In the genomic region with DNA sequence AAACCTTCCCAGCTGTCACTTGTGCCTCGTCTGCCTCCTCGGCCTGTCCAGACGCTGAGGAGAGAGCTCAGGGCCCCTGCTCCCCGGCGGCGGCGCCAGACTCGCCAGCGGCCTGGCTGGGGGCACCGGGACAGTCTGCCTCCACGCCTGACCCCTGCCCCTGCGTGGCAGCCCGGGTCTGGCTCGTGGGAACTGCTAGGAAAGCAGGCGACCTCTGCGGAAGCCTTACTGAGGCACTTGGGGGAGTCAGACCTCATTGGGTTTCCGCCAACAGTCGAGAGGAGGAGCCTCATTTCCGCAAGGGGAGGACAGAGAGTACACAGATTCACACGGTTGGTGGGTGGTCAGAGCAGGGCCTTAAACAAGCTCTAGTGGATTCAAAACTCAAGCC, we compare ENCODE assay signal across 9 mouse cellular contexts. TPM values are rescaled to one million over a fixed set of nuclear protein-coding genes. Genes with fewer than 3 reads are reported as not detected.
DNase-seq lines count a peak whose midpoint lies in the region; ATAC-seq and TF ChIP-seq lines count a peak whose summit lies in the region.
"Had no signal": no experiment of that assay in that cellular context is flagged by ENCODE, and none has a peak within 500 bp of the region (broad histone marks: within the 10 kb centered on the region; RNA-seq: fewer than 3 reads in every experiment).

No protein-coding gene starts in this region.

- no peak for TF ChIP-seq POLR2A in cerebellum, adult 2 months (IDR thresholded peaks at IDR 0.05; ENCODE audit: borderline replicate concordance, insufficient read depth, low read length)

- no peak for TF ChIP-seq CTCF in cerebellum, adult 2 months (IDR thresholded peaks at IDR 0.05; ENCODE audit: borderline replicate concordance, insufficient read depth, low read depth, low read length)
- TF ChIP-seq CTCF in intestine, postnatal 0 days (IDR thresholded peaks at IDR 0.05; ENCODE audit: low read depth): no peak

- H3K9me3 ChIP-seq in intestine, postnatal 0 days (ENCODE audit: control insufficient read depth): no peaks in the 10 kb centered on the region
- H3K9me3 ChIP-seq in midbrain, embryonic 15.5 days: no peaks in the 10 kb centered on the region

- no peaks in the 10 kb centered on the region for H3K27me3 ChIP-seq in cerebellum, adult 2 months (ENCODE audit: control insufficient read depth, insufficient read depth, low read length)
- H3K27me3 ChIP-seq in intestine, postnatal 0 days (replicated peaks; ENCODE audit: control insufficient read depth, insufficient read depth, low read length): peaks cover 31% of the 10 kb centered on the region
- H3K27me3 ChIP-seq in midbrain, embryonic 15.5 days (replicated peaks): no peaks in the 10 kb centered on the region

- WGBS in cerebellum, adult 2 months: 3% methylated on average over 20 of the region's 20 CpGs
- 4% methylated on average over 20 of the region's 20 CpGs for WGBS in intestine, postnatal 0 days
- whole genome bisulfite sequencing in midbrain, embryonic 15.5 days: 2% methylated on average over 20 of the region's 20 CpGs

- peak overlapping the region; percentile 59 for H3K4me2 ChIP-seq in intestine, postnatal 0 days (replicated peaks; ENCODE audit: low read depth)
- peak overlapping the region; percentile 55 for H3K4me2 ChIP-seq in midbrain, embryonic 15.5 days

- no peak for DNase-seq in cerebellum, adult 2 months
- no peak for DNase-seq in cerebellum, adult 18-20 months
- peak; percentile 46 for DNase-seq in thymus, postnatal 0 days (ENCODE audit: low spot score)
- no peak for DNase-seq in thymus, postnatal 10 days (ENCODE audit: low spot score in 2 of 2)
- no peak for DNase-seq in adrenal gland, postnatal 25 days
- DNase-seq in Muller cell, postnatal 12 days (ENCODE audit: inconsistent ontology term): no peak

- no peak for ATAC-seq in intestine, postnatal 0 days
- ATAC-seq in midbrain, embryonic 15.5 days (replicated peaks): peak; percentile 51

- no peak overlapping the region for H3K9ac ChIP-seq in intestine, postnatal 0 days (ENCODE audit: low read depth, low read length)
- H3K9ac ChIP-seq in midbrain, embryonic 15.5 days: no peak overlapping the region; the same call in 1 of the 2 replicates

- no peaks in the 10 kb centered on the region for H3K36me3 ChIP-seq in intestine, postnatal 0 days (ENCODE audit: control insufficient read depth, insufficient read depth)
- H3K36me3 ChIP-seq in midbrain, embryonic 15.5 days (replicated peaks): no peaks in the 10 kb centered on the region

- H3K4me3 ChIP-seq in cerebellum, adult 2 months (replicated peaks; ENCODE audit: insufficient read depth, low read depth, low read length): peak overlapping the region; percentile 27
- no peak overlapping the region for H3K4me3 ChIP-seq in intestine, postnatal 0 days (ENCODE audit: low read depth, low read length)
- H3K4me3 ChIP-seq in midbrain, embryonic 15.5 days: peak overlapping the region; percentile 26; the same call in 1 of the 2 replicates
- H3K4me3 ChIP-seq: erythroblast, embryonic 14.5 days had no signal

- peaks cover 6% of the 10 kb centered on the region; the same call in 1 of the 2 replicates for H3K4me1 ChIP-seq in cerebellum, adult 2 months (ENCODE audit: control insufficient read depth, insufficient read depth, low read length)
- no peaks in the 10 kb centered on the region for H3K4me1 ChIP-seq in intestine, postnatal 0 days (replicated peaks; ENCODE audit: control insufficient read depth, insufficient read depth, low read length)
- H3K4me1 ChIP-seq in midbrain, embryonic 15.5 days: peaks cover 29% of the 10 kb centered on the region

- H3K27ac ChIP-seq in cerebellum, adult 2 months (ENCODE audit: insufficient read depth, low read length): no peak overlapping the region
- H3K27ac ChIP-seq in intestine, postnatal 0 days (ENCODE audit: low read depth, low read length): no peak overlapping the region
- peak overlapping the region; percentile 81 for H3K27ac ChIP-seq in midbrain, embryonic 15.5 days

RNA-seq across cellular contexts. Expression of gene Rhcg, which starts 38.6 kb away (rescaled TPM):
- 0.13 and 0.19 TPM in 2 replicates for polyA plus RNA-seq in cerebellum, adult 2 months (2012; rRNA removed)
- polyA plus RNA-seq in thymus, postnatal 0 days (2015; fragmentation: Nextera tagmentation; extraction: Ambion mirVana): 0.57 and 0.82 TPM in 2 replicates
- not detected in 2 replicates for polyA plus RNA-seq in intestine, postnatal 0 days (2015; fragmentation: Nextera tagmentation; extraction: Ambion mirVana)
- polyA plus RNA-seq in midbrain, embryonic 15.5 days (2015; fragmentation: Nextera tagmentation; extraction: Ambion mirVana): 1.9 and 2.1 TPM in 2 replicates
- 14.6 and 14.9 TPM in 2 replicates for total RNA-seq in adrenal gland, postnatal 25 days (2021)
